Mouse (Mus musculus) heart, postnatal 0 days (tissue): Measurements from ENCODE around the gene Plpp7.

ENCODE experiments used
- CTCF ChIP-seq: IDR thresholded peaks from 2 replicates; pipeline ENCODE4 v1.5.1; 2016; ENCODE audit warnings: antibody characterized with exemption, control low read depth, low read depth
- EP300 ChIP-seq: IDR thresholded peaks from 2 replicates; pipeline ENCODE4 v1.6.1; 2016; ENCODE audit warnings: antibody characterized with exemption, low read depth

GRCm38 (mm10) chr2:32077744-32078143 lies 17.6 kb upstream of the Plpp7 start:
- TF ChIP-seq CTCF = no peak
- TF ChIP-seq EP300 = no peak
